Mouse (Mus musculus) lung, embryonic 14.5 days (tissue): ENCODE results near the gene Atp6v0e2. TPM values are rescaled to one million over a fixed set of nuclear protein-coding genes. Genes with fewer than 3 reads are reported as not detected.
A peak's percentile ranks its signal among the peaks of the same experiment; 100 is the strongest.

Experiments used
- ATAC-seq: fragments of 200-750 bp; cut with Nextera tagmentation; 2 replicates; pipeline ENCODE4 v1.8.0; 2017; ENCODE audit warnings: mild to moderate bottlenecking, moderate TSS enrichment, moderate library complexity; ENCODE audit not compliant: insufficient read depth
- DNase-seq: peaks from one replicate; pipeline ENCODE4 v3.0.0-alpha.2; 2015
- H3K27ac ChIP-seq: fragments of 300-500 bp; sonication (generic); 2 replicates; pipeline ENCODE4 v1.5.1; 2014; ENCODE audit warnings: low read depth, mild to moderate bottlenecking, moderate library complexity
- H3K27me3 ChIP-seq: fragments of 300-500 bp; sonication (generic); 2 replicates; pipeline ENCODE4 v1.6.1; 2014; ENCODE audit warnings: low read length, control low read depth; ENCODE audit not compliant: insufficient read depth
- H3K36me3 ChIP-seq: fragments of 300-500 bp; sonication (generic); 2 replicates; pipeline ENCODE4 v1.6.1; 2014; ENCODE audit warnings: control low read depth; ENCODE audit not compliant: insufficient read depth
- H3K4me1 ChIP-seq: fragments of 300-500 bp; sonication (generic); 2 replicates; pipeline ENCODE4 v1.6.1; 2014; ENCODE audit warnings: antibody characterized with exemption, control low read depth; ENCODE audit not compliant: insufficient read depth
- H3K4me2 ChIP-seq: fragments of 300-500 bp; sonication (generic); 2 replicates; pipeline ENCODE4 v1.6.1; 2014; ENCODE audit warnings: mild to moderate bottlenecking
- H3K4me3 ChIP-seq: fragments of 300-500 bp; sonication (generic); 2 replicates; pipeline ENCODE4 v1.5.1; 2014; ENCODE audit warnings: low read depth, low read length
- H3K9ac ChIP-seq: fragments of 300-500 bp; sonication (generic); 2 replicates; pipeline ENCODE4 v1.6.1; 2014
- H3K9me3 ChIP-seq: fragments of 300-500 bp; sonication (generic); 2 replicates; pipeline ENCODE4 v1.6.1; 2016; ENCODE audit warnings: low read depth, low read length, control low read depth
- CTCF ChIP-seq: IDR thresholded peaks from 2 replicates; pipeline ENCODE4 v1.5.1; 2016; ENCODE audit warnings: antibody characterized with exemption, low read depth
- WGBS: fragments of 180-500 bp; shearing (Covaris S2); extraction: QIAGEN DNeasy Blood & Tissue Kit; methylation state at CpG from one replicate; pipeline ENCODE4 v1.1.7; 2014; 5-methylcytosine and 5-hydroxymethylcytosine counted together
- polyA plus RNA-seq: library from polyadenylated mRNA; unstranded; fragments of >200 nt; fragmentation: Nextera tagmentation; extraction: Ambion mirVana; gene quantifications from 2 replicates; pipeline ENCODE4 v1.2.1, GENCODE M21; 2014

The Atp6v0e2 gene
- polyA plus RNA-seq, 1 experiment from 2014 or later = 7.4 TPM

- H3K4me1 ChIP-seq = no peaks in the 10 kb centered on the region
These were observed 10.9 kb downstream of the Atp6v0e2 start for GRCm38 (mm10) chr6:48548314-48548713.

GRCm38 (mm10) chr6:48552918-48553317, 15.5 kb downstream of the Atp6v0e2 start:
- Histone ChIP-seq H3K27me3 (no peaks in the 10 kb centered on the region), H3K4me1 (no peaks in the 10 kb centered on the region; the same call in 1 of the 2 replicates), H3K4me2 (no peak overlapping the region), H3K27ac (no peak overlapping the region), H3K4me3 (no peak overlapping the region), H3K36me3 (no peaks in the 10 kb centered on the region), H3K9ac (no peak overlapping the region), H3K9me3 (no peaks in the 10 kb centered on the region)
- peak; percentile 77 for DNase-seq
- no peak for ATAC-seq
- no peak for TF ChIP-seq CTCF
- 70% methylated on average over 4 of the region's 4 CpGs for WGBS

More at GRCm38 (mm10) chr6:48548314-48548713, 10.9 kb downstream of the Atp6v0e2 start:
- no peak overlapping the region for H3K9ac ChIP-seq
- no peak overlapping the region for H3K4me3 ChIP-seq
- no peak for ATAC-seq
- WGBS = 81% methylated on average over 6 of the region's 6 CpGs
- no peaks in the 10 kb centered on the region for H3K27me3 ChIP-seq
- H3K27ac ChIP-seq = no peak overlapping the region
- H3K4me2 ChIP-seq = no peak overlapping the region
- no peaks in the 10 kb centered on the region for H3K36me3 ChIP-seq
- TF ChIP-seq CTCF = no peak
- no peak for DNase-seq
- no peaks in the 10 kb centered on the region for H3K9me3 ChIP-seq

GRCm38 (mm10) chr6:48553819-48554218, 16.4 kb downstream of the Atp6v0e2 start:
- WGBS = 78% methylated on average over 4 of the region's 4 CpGs
- Histone ChIP-seq H3K9me3 (no peaks in the 10 kb centered on the region), H3K4me3 (peak overlapping the region; percentile 49), H3K27me3 (no peaks in the 10 kb centered on the region), H3K27ac (peak overlapping the region; percentile 98), H3K9ac (peak overlapping the region; percentile 71; the same call in 1 of the 2 replicates), H3K36me3 (no peaks in the 10 kb centered on the region), H3K4me2 (peak overlapping the region; percentile 79), H3K4me1 (no peaks in the 10 kb centered on the region; the same call in 1 of the 2 replicates)
- no peak for ATAC-seq
- TF ChIP-seq CTCF = no peak
- no peak for DNase-seq

- Histone ChIP-seq H3K36me3 (no peaks in the 10 kb centered on the region), H3K27ac (peak within 1 kb of the TSS; percentile 98), H3K4me2 (peak within 1 kb of the TSS; percentile 79), H3K27me3 (no peaks in the 10 kb centered on the region), H3K9ac (peak within 1 kb of the TSS; percentile 71), H3K9me3 (no peaks in the 10 kb centered on the region), H3K4me3 (peak within 1 kb of the TSS; percentile 49), H3K4me1 (no peaks in the 10 kb centered on the region; the same call in 1 of the 2 replicates)
- under 1% methylated on average over 39 of the region's 39 CpGs for WGBS
- no peak for TF ChIP-seq CTCF
- peak; percentile 91 for ATAC-seq
- DNase-seq = peak; percentile 99
These were observed 17.1 kb downstream of the Atp6v0e2 start, which contains the start of gene Lrrc61 for GRCm38 (mm10) chr6:48554280-48555103. Lrrc61 (plus strand) TSS chr6:48554796.

- Histone ChIP-seq H3K4me1 (no peaks in the 10 kb centered on the region; the same call in 1 of the 2 replicates), H3K27ac (peak overlapping the region; percentile 98), H3K9me3 (no peaks in the 10 kb centered on the region), H3K4me2 (peak overlapping the region; percentile 79), H3K36me3 (no peaks in the 10 kb centered on the region), H3K9ac (peak overlapping the region; percentile 71), H3K4me3 (peak overlapping the region; percentile 49), H3K27me3 (no peaks in the 10 kb centered on the region)
- ATAC-seq = peak; percentile 89
- DNase-seq = peak; percentile 89
- TF ChIP-seq CTCF = no peak
- 23% methylated on average over 14 of the region's 14 CpGs for whole genome bisulfite sequencing
These were observed 17.9 kb downstream of the Atp6v0e2 start for GRCm38 (mm10) chr6:48555104-48555890.

- no peaks in the 10 kb centered on the region for H3K36me3 ChIP-seq
- no peak overlapping the region for H3K9ac ChIP-seq
- H3K9me3 ChIP-seq = no peaks in the 10 kb centered on the region
- DNase-seq (no peak), ATAC-seq (no peak)
- no peaks in the 10 kb centered on the region for H3K27me3 ChIP-seq
- H3K27ac ChIP-seq = peak overlapping the region; percentile 24; the same call in 1 of the 2 replicates
- no peaks in the 10 kb centered on the region; the same call in 1 of the 2 replicates for H3K4me1 ChIP-seq
- no peak overlapping the region for H3K4me2 ChIP-seq
- H3K4me3 ChIP-seq = no peak overlapping the region
- no peak for TF ChIP-seq CTCF
- WGBS = 79% methylated on average over 3 of the region's 3 CpGs
These were observed 18.5 kb downstream of the Atp6v0e2 start for GRCm38 (mm10) chr6:48555956-48556355.
